Mouse (Mus musculus): ENCODE results near the gene Cdh1.
"Not testable (repeated sequence)": the region's sequence is repeated elsewhere in the genome, so short reads cannot be mapped to it uniquely, and the experiment has no call there.

Gene Cdh1

DNA sequence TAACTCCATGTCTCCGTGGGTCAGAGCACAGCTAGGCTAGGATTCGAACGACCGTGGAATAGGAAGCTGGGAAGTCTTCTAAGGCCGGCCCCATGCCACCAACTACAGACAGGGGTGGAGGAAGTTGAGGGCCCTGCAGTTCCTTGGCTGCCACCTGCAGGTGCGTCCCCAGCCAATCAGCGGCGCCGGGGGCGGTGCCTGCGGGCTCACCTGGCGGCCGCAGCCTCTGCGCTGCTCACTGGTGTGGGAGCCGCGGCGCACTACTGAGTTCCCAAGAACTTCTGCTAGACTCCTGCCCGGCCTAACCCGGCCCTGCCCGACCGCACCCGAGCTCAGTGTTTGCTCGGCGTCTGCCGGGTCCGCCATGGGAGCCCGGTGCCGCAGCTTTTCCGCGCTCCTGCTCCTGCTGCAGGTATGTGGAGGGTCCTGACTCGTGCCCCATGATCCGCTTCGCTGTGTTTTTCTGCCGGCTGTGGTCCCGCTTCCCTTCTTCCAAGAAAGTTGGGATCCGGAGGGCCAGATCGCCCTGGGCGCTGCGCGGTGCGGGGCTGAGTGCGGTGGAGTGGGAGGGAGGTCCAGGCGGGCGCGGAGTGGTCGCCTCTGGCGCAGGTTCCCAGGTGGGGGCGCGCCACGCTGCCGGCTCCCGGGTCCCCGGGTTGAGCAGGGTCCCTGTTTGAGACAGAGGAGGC, at the start of gene Cdh1:
TSS of gene Cdh1 (plus strand) at position 221 of the 689 bp plus-strand sequence.
- DNase-seq (ENCODE audit: low spot score in 2 of 2): no peak

DNA sequence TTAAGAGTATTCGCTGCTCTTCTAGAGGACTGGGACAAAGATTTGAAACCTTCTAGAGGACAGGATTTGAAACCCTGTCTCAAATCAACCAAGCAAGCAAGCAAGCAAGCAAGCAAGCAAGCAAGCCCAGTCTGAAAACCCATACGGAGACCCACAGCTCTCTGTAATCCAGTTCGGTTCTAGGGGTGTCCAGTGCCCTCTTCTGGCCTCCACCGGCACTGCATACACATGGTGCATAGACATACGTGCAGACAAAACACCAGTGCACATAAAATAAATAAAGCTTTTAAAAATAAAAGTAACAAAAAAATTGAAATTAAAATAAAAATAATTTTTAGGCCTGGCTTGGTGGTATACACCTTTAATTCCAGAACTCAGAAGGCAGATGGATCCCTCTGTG, 49.1 kb upstream of the Cdh1 start:
- DNase-seq (ENCODE audit: low spot score in 2 of 2): no peak

DNA sequence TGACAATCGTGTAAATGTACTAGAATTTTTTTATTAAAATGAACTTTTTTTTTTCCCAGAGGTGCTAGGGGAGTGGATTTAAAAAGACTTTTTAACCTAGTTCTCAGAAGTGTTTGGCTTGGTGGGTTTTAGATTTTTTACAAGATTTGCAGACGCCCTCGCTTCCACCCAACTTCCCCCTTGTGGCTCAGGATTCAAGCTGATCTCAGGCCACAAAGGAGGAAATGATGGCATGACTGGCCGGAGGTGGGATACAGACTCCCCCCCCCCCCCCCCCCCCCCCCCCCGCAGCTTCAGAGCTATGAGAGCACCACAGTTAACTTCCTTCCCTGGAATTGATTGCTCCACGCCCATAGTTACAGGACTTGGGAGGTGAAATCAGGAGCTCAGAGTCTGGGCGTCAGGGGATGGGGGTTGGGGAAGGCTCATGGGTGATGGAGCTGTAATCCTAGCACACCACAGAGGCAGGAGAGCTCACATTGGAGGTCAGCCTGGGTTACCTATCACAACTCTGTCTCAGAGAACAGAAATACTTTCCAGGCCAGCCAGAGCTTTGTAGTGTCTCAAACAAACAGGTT, 47.0 kb upstream of the Cdh1 start:
- no peak for DNase-seq (ENCODE audit: low spot score in 2 of 2)

DNA sequence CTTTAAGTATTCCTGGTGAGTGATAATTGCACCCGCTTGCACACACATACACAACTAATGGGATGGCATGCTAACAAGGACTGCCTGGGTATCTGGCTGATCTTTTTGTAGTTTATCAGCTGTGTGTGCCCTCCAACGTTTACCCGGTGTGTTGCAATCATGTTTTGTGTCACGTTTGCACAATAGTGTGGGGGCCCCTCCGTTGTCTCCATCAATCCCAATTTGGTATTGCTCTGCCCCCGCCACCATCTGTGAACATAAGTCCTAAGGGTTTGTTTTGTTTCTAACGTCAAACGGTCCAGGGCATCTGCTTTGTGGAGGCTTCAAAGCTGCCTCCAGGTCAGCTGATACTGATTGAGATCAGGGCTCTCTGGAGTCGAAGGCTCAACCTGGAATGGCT, 43.3 kb upstream of the Cdh1 start:
- no peak for DNase-seq (ENCODE audit: low spot score in 2 of 2)

DNA sequence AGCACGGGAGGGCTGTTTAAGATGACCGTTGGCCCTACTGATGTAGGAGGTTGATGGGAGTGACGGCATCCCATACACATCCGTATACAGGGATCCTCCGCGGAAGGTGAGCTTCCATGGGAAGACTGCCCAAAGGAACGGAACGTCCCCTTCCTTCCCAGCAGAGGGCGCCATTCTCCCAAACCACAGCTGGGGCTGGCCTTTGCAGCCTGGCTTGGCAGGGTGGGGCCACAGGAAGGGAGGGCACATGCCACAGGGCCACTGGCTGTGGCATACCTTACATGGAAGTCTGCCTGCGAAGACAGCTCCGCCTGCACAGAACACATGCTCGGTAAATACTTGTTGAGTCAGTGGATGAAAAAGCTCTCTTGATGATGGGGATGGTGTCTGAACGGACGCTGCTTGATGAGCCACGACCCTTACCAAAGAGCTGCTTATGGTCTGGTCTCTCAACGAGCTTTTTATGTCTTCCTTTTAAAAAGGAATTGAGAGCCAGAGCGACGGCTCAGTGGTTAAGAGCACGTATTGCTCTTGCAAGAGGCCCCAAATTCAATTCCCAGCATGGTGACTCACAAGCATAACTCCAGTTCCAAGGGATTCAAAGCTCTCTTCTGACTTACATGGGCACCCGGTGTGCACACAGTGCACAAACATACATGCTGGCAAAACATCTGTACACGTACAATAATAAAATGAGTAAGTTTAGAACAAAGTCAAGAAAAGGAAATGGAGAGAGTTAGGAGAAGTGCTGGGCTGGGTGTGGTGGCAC, 41.9 kb upstream of the Cdh1 start:
- peak in 1 of 2 experiments; percentile 18 for DNase-seq (ENCODE audit: low spot score in 2 of 2)

DNA sequence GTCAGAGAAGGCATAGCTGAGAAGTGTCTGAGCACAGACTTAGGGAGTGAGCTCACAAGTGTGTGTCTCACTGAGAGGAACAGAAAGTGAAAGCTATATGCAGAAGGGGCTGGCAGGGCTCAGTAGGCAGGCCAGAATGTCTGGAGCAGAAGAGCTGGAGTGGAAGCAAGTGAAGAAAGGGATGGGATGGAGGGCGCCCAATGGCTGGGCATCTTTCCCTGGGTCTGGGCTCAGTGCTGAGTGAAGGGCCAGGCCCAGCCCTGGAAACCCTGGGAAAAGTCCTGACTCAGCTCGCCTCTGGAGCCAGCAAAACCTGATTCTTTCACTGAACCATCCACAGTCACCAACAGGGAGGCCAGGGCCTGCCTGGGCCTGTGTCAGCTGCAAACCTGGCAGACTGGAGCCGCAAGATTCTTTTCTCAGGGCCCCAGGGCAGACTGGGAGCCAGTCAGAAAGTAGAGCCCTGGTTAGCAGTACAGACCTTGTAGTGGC, 39.4 kb upstream of the Cdh1 start:
- DNase-seq (ENCODE audit: low spot score in 2 of 2): no peak

DNA sequence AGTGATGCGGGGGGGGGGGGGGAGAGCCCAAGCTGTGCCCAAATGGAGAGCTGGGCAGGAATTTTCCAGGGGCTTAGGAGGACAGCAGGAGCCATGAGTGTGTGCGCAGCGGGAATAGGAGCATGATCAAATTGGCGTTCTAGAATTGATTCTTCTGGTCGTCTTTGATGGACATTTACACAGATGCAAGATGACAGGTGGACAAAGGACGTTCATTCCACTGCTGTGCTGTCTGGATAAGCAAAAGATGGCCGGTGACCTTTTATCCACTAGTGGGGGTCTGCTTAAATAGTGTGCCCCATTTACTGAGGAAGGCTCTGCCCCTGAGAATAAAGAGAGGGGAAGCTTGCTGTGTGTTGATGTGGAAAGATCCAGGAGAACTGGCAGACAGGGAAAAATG, 34.1 kb upstream of the Cdh1 start:
- DNase-seq (ENCODE audit: low spot score in 2 of 2): no peak

DNA sequence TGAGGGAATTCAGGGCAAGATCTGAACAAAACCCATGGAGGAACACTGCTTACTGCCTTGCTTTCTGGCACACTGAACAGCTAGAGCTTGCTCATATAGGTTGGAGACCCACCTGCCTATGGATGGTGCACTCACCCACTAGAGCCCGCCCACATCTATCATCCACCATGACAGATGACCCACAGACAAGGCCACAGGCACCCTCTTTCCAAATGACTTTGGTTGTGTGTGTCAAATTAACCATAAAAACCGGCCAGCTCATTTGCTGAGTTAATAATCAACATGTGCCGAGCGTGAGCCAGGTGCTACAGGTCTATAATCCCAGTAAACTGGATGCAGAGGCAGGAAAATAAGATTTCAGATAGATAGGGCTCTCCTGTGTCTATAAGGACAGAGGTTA, 32.8 kb upstream of the Cdh1 start:
- no peak for DNase-seq (ENCODE audit: low spot score in 2 of 2)

DNA sequence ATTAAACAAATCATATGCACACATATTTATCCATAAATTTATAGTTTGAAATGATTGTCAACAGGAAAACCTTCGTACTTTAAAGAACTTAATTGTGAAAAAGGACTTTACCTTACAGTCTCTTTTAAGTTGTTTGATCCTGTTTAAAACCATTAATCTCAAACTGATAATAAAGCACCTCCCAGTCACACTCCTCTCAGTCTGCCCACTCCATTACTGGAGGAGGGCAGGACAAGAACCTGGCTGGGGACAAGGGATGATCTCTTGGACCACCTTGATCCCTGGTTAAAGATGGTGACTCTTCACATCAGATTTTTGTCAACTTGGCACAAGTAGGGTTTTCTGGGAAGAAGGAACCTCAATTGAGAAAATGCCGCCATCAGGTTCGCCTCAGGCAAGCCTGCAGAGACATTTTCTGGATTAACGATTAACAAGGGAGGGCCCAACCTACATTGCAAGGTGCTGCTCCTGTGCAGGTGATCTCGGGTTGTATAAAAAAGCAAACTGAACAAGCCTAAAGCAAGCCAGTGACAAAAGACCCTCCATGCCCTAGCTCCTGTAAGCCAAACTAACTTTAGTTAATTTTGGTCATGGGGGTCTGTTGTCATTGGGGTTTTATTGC, 31.5 kb upstream of the Cdh1 start:
- no peak for DNase-seq (ENCODE audit: low spot score in 2 of 2)

DNA sequence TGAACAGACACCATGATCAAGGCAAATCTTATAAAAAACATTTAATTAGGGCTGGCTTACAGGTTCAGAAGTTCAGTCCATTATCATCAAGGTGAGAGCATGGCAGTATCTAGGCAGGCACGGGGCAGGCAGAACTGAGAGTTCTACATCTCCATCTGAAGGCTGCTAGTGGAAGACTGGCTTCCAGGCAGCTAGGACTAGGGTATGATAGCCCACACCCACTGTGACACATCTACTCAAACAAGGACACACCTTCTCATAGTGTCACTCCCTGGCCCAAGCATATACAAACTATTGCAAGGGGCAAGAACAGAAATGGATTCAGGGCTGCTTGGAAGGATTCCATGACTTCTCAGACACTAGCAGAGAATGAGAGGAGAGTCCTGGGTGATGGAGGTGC, 31.0 kb upstream of the Cdh1 start:
- not testable (repeated sequence) for DNase-seq (ENCODE audit: low spot score in 2 of 2)

DNA sequence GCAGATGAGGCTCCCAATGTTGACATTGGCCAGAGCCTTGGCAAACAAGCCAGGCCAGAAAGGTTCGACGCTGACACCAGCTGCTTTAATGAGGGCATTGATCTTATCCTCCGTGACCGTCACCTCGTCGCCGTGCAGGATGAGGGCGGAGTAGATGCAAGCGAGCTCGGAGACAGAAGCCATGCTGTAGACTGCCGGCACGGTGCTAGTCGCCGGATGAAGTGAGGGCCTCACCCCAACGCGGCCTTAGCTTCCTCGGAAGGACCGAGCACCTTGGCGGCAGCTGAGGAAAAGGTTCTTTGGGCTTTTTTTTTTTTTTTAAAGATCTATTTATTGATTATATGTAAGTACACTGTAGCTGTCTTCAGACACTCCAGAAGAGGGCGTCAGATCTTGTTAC, 30.0 kb upstream of the Cdh1 start, which contains the start of gene Gm10073:
TSS of gene Gm10073 (minus strand) at position 294 of the 400 bp plus-strand sequence.
- not testable (repeated sequence) for DNase-seq (ENCODE audit: low spot score in 2 of 2)

DNA sequence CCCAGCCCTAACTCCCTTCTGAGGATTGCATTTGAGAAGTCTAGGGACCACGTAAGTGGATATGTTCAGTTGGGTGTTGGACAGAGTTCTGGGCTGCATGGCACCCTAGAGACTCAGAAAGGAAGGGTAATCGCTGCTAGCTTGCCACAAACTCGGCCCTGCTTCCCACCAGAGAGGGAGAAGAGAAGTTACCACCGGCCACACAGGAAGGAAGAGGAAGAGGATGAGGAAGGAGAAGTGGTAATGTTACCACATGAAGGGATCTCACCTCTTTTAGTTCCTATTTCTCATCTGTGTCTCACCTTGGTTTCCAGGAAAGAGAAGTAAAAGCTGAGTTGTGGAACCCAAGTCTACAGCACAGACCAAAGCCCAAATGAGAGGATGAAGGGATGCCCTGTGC, 28.9 kb upstream of the Cdh1 start:
- no peak for DNase-seq (ENCODE audit: low spot score in 2 of 2)

DNA sequence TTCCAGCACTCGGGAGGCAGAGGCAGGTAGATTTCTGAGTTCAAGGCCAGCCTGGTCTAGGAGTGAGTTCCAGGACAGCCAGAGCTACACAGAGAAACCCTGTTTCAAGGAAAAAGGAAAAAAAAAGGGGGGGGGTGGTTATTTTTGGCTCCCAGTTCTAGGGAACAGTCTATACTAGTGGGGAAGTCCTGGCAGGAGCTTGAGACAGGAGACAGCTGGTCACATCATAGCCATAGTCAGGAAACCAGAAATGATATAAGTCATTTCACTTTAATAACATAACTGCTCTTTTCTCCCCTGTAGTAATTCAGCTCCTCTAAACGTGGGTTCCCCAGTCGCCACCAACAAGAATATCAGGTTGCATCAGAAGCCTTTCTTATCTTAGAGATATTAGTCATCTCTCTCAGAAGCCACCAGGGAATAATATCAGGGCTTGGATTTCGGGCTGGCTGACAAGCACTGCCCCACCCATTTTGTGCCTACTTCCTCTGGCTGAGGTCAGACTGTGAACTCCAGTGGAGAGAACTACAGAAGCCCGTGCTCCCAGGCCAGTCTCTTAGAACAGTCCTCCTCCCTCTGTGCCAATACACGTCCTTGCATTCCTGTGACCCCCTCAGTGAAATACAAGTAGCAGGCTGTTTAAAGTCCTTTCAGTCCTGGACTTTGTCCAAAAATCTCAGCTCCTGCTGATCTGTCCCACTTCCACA, 26.1 kb upstream of the Cdh1 start:
- no peak for DNase-seq (ENCODE audit: low spot score in 2 of 2)

DNA sequence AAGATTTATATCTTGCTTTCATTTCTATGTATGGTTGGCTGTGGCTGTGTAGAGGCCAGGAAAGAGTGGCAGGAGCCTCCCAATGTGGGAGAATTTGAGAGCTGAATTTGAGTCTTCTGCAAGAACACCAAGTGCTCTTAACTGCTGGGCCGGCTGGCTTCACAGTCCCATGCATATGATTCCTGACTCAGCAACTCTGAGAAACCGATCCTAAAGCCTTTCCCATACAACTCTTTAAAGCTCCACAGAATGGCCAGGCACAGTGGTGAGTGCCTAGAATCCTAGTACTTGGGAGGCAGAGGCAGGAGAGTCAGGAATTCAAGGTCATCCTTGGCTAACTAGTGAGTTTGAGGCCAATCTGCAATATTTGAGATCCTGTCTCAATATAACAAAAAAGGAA, 23.6 kb upstream of the Cdh1 start:
- no peak for DNase-seq (ENCODE audit: low spot score in 2 of 2)

DNA sequence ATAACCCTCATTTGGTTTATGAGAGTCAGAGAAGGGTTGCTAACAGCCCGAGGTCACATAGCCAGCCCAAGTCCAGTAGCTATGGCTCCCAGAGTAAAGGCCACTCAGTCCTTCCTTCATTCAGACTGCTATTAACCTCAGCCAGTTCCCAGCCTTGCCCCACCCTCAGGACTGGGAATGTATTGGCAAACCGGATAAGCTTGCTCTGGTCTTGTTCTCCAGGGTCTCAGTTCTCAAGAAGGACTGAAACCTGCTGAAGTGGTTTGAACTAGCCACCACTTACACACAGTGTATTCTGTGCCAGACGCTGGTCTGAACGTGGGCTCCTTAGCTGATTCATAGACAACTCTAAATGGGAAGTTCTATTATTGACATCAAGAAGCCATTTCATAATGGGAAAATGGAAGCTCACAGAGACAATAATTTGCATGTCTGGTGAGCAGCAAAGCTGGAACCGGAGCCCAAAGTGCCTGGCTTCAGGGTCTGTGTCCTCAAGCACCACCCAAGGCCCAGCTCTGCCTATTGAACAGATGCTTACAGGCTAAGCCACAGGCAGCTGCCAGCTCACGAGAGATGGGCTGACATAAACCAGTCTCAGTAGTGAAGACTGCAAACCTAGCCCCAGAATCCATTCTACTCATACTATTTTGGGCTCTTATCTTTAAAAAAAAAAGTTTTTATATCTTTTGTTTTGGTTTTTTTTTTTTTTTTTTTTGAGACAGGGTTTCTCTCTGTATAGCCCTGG, 21.6 kb upstream of the Cdh1 start:
- no peak for DNase-seq (ENCODE audit: low spot score in 2 of 2)

DNA sequence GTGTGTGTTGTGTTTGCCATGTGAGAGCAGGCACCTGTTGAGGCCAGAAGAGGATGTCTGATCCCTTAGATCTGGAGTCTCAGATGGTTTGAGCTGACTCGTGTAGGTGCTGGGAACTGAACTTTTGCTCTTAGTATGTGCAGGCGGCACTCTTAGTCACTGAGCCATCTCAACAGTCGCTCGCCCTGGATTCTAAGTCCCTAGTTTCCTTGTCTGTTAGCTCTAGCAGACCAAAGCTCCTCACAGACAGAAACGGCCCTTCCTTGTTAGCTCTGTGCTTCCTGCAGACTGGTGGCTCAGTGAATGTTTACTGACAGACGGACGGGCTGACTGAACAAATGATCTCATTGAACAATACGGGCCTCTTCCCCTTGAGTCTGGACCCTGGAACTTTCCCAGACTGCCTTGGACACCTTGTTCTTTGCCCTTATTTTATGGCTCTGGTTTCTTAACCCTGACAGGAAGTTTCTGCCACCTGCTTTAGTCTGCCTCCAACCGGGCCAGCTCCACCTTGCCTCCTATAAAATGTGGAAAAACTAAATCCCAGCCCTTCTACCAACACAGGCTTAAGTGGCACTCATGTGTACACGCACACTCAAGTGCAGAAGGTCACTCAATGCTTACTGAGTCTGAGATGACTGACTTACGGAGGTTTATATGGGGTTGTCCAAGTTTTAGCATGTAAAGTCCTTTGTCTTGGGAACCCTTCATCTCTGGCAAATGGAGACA, 18.0 kb upstream of the Cdh1 start:
- no peak for DNase-seq (ENCODE audit: low spot score in 2 of 2)

DNA sequence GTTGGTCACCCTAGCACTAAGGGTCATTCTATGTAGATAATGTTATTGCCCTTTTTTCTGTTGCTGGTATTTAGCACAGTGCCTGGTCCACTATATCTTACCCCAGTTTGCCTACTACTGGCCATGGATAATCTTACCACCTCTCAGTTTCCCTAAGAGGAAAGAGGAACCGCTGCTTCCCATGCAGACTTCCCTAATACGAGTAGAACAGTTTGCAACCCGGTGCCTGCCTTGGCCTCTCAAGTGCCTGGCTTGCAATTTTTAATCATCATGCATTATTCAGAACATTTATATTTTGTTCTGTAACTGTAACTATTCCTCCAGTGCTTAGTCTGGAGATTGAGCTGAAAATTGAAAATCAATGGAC, 17.5 kb upstream of the Cdh1 start:
- DNase-seq (ENCODE audit: low spot score in 2 of 2): no peak

DNA sequence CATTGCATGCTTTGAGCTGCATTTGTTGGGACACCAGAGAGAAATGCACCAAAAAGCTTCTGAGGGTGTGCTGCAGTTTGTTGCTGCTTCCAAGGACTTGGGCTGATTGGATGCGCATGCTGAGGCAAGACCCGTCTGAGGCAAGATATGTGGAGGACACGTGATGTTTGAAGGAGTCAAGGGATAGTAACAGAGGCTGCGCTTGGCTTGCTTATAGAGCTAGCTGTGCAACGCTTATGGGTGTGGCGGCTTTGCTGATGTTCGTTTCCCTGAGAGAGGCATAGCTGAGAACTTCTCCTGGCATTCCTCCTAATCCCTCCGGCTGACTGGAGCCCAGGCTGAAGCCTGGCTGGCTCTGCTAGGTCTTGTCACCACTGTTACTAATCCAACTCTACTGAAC, 16.3 kb upstream of the Cdh1 start:
- DNase-seq (ENCODE audit: low spot score in 2 of 2): no peak

DNA sequence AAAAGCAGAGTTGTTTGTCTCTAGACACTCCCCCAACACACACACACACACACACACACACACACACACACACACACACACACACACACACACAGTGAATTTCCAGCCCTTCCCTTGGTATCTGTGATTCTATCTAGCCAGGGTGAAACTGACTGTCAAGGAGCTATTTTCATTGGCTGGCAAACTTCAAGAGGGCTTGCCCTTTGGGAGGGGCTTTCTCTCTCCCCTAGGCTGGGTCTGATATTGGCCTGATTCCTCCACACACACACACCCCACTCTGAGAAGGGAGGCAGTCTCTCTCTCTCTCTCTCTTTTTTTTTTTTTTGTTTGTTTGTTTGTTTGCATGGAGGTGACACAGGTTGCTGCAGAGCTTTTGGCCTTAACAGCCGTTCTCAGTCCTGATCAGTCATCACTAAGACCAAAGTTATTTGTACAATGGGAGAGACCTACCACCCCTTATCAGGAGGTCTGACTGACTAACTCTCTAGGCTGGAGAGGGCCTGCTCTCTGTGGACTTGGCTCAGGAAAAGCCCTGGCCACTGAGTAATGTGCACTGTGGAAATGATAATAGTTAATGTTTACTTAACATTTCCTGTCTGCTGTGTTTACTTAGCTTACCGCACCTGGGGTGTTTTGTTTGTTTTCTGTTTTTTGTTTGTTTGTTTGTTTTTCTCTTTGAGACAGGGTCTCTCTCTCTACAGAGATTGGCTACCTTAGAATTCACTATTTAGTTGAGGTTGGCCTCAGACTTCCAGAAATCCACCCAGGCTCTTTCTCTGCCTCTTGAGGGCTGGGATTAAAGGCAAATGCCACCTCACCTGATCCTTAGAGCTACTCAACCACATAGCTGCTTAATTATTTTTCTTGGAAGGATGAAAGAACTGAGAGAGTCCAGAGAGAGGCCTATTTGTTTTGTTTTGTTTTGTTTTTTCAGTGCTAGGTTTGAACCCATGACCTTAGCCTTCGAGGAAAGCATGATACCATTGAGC, 14.4 kb upstream of the Cdh1 start:
- no peak for DNase-seq (ENCODE audit: low spot score in 2 of 2)
